Mouse (Mus musculus): ENCODE data around the gene Dmrt1.

DNA sequence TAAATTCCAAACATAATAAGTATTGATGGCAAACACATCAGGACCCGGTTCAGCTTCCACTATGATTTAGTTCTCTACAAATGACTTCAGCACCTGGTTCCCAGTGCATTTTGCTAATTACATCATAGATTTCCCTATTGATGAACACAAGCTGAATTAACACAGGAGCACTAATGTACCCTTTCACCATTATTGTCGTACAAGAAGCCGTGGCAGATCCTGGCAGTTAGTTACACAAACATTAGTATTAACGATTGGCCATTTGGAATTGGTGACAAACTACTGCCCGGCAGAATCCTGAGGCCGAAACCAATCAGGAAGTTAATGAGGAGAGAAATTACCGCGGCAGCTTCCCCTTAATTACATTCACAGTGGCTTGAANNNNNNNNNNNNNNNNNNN, 96.5 kb downstream of the Dmrt1 start:
- TF ChIP-seq CTCF (IDR thresholded peaks at IDR 0.05; ENCODE audit: borderline replicate concordance, control insufficient read depth, extremely low read depth, insufficient read depth, low read length, poor library complexity) (no peak), POLR2A (IDR thresholded peaks at IDR 0.05; ENCODE audit: control insufficient read depth, extremely low read depth, insufficient read depth, low read length, poor library complexity) (no peak)
